Mouse (Mus musculus): ENCODE data around the gene Nip7. TPM values are rescaled to one million over a fixed set of nuclear protein-coding genes. Genes with fewer than 3 reads are reported as not detected.

Nip7 gene
- total and polyA plus RNA-seq, 2 experiments from 2014 or later, result 14.0 to 34.3 TPM

DNA sequence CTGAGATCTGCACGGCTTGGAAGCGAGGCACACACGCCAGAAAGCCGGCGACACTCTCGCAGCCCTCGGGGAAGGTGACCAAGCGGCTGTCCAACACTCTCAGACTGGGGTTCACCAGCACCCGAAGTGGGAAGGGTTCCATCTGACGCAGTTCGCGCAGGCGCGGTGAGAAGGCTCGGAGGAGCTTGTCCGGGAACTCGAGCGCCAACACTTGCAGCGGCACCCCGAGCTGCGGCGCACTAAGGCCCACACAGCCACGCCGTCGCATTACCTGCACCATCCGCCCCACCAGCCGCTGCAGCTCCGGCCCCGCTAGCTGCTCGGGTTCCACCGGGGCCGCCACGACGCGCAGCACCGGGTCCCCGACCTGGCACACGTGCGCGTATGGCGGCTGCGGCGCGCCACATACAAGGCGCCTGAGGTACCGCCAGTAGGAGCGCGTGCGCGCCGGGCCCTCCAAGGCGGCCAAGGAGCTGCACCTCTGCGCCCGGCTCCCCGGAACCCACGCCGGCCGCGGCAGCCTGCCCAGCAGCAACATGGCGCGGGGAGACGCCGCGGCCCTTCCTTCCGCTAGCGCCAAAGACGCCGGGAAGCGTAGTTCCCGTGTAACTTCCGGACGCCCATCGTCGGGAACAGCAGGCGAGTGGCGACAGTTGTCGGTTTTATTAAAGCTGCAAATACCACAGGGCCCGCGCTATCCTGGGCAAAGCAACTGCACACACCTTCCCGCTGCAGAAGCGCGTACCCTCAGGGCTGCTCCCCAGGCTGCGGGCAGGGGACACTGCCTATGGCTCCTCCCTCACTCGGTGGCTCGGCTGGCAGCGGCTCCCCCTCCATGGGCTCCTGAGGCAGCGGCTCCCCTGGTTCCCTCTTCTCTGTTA, 8.4 kb upstream of the Nip7 start, which contains the start of gene Pdf:
Pdf (minus strand) TSS at position 554 of the 881 bp plus-strand sequence.
- DNase-seq (ENCODE audit: low spot score) (peak; percentile 78), ATAC-seq (ENCODE audit: insufficient read depth, low read depth) (peak; percentile 87)
- Histone ChIP-seq H3K27ac (ENCODE audit: low read depth) (peak within 1 kb of the TSS; percentile 93), H3K4me2 (ENCODE audit: low read depth, low read length) (peak within 1 kb of the TSS; percentile 87), H3K27me3 (ENCODE audit: control insufficient read depth, insufficient read depth, low read length) (no peaks in the 10 kb centered on the region), H3K4me3 (ENCODE audit: low read depth, low read length) (peak within 1 kb of the TSS; percentile 88), H3K9ac (replicated peaks; ENCODE audit: low read depth, low read length) (peak within 1 kb of the TSS; percentile 77), H3K4me1 (ENCODE audit: control insufficient read depth, insufficient read depth) (0 out of 2 replicates have a peak, but pooled peaks cover 13% of the 10 kb centered on the region), H3K9me3 (replicated peaks; ENCODE audit: control insufficient read depth, low read length) (no peaks in the 10 kb centered on the region), H3K36me3 (replicated peaks; ENCODE audit: control insufficient read depth, insufficient read depth, low read length) (peaks cover 71% of the 10 kb centered on the region)
- no peak for TF ChIP-seq CTCF (IDR thresholded peaks at IDR 0.05; ENCODE audit: low read depth)
- TF ChIP-seq EP300 (IDR thresholded peaks at IDR 0.05; ENCODE audit: low read depth), result no peak; the same call in 1 of the 2 replicates
- under 1% methylated on average over 87 of the region's 87 CpGs for WGBS

DNA sequence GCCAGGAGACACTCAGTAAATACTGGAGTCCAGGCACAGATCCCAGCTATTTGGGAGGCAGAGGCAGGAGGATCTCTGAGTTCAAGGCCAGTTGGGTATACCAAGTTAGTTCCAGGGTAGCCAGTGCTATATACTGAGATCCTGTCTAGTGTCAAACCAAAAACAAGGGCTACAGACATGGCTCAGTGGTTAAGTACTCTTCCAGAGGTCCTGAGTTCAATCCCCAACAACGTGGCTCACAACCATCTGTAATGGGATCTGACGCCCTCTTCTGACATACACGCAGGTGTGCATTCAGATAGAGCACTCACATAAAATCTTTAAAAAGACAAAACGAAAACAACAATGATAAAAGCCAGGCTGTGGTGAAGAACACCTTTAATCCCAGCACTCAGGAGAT, 7.2 kb upstream of the Nip7 start:
- no peaks in the 10 kb centered on the region for H3K9me3 ChIP-seq (replicated peaks; ENCODE audit: control insufficient read depth, low read length)
- H3K36me3 ChIP-seq (replicated peaks; ENCODE audit: control insufficient read depth, insufficient read depth, low read length), result peaks cover 66% of the 10 kb centered on the region
- H3K4me3 ChIP-seq (ENCODE audit: low read depth, low read length), result no peak overlapping the region
- H3K4me2 ChIP-seq (ENCODE audit: low read depth, low read length), result no peak overlapping the region; the same call in 1 of the 2 replicates
- H3K9ac ChIP-seq (replicated peaks; ENCODE audit: low read depth, low read length), result no peak overlapping the region
- 0 out of 2 replicates have a peak, but pooled peaks cover 13% of the 10 kb centered on the region for H3K4me1 ChIP-seq (ENCODE audit: control insufficient read depth, insufficient read depth)
- H3K27me3 ChIP-seq (ENCODE audit: control insufficient read depth, insufficient read depth, low read length), result no peaks in the 10 kb centered on the region
- DNase-seq (ENCODE audit: low spot score) (no peak), ATAC-seq (ENCODE audit: insufficient read depth, low read depth) (no peak)
- H3K27ac ChIP-seq (ENCODE audit: low read depth), result 0 out of 2 replicates have a peak overlapping the region, but pooled peaks have one; percentile 93
- 91% methylated on average over 4 of the region's 4 CpGs for WGBS
- TF ChIP-seq EP300 (IDR thresholded peaks at IDR 0.05; ENCODE audit: low read depth) (no peak), CTCF (IDR thresholded peaks at IDR 0.05; ENCODE audit: low read depth) (no peak)

DNA sequence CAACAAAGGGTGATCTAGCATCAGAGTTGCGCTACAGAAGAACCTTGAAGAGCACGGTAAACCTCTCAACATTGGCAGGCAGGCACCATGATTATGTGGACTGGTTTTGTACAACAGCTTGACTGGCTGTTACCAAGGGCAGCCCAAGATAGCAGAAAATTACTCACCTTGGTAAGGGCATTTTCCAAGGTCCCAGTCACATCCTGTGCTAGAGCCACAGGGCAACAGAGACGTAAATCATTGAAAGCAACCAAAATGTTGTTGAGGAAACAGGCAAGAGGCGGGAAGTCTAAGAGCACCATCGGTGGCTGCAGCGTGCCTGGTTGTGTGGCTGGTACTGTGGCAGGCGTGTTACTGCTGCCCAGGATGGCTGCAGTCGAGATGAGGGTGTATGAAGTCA, 4.6 kb upstream of the Nip7 start:
- H3K9me3 ChIP-seq (replicated peaks; ENCODE audit: control insufficient read depth, low read length), result no peaks in the 10 kb centered on the region
- H3K4me1 ChIP-seq (ENCODE audit: control insufficient read depth, insufficient read depth), result peaks cover 15% of the 10 kb centered on the region
- H3K4me2 ChIP-seq (ENCODE audit: low read depth, low read length), result no peak overlapping the region
- H3K36me3 ChIP-seq (replicated peaks; ENCODE audit: control insufficient read depth, insufficient read depth, low read length), result peaks cover 41% of the 10 kb centered on the region
- no peak overlapping the region for H3K4me3 ChIP-seq (ENCODE audit: low read depth, low read length)
- ATAC-seq (ENCODE audit: insufficient read depth, low read depth) (no peak), DNase-seq (ENCODE audit: low spot score) (no peak)
- 96% methylated on average over 8 of the region's 8 CpGs for WGBS
- TF ChIP-seq EP300 (IDR thresholded peaks at IDR 0.05; ENCODE audit: low read depth) (no peak), CTCF (IDR thresholded peaks at IDR 0.05; ENCODE audit: low read depth) (no peak)
- H3K9ac ChIP-seq (replicated peaks; ENCODE audit: low read depth, low read length), result no peak overlapping the region
- H3K27ac ChIP-seq (ENCODE audit: low read depth), result no peak overlapping the region
- H3K27me3 ChIP-seq (ENCODE audit: control insufficient read depth, insufficient read depth, low read length), result no peaks in the 10 kb centered on the region

DNA sequence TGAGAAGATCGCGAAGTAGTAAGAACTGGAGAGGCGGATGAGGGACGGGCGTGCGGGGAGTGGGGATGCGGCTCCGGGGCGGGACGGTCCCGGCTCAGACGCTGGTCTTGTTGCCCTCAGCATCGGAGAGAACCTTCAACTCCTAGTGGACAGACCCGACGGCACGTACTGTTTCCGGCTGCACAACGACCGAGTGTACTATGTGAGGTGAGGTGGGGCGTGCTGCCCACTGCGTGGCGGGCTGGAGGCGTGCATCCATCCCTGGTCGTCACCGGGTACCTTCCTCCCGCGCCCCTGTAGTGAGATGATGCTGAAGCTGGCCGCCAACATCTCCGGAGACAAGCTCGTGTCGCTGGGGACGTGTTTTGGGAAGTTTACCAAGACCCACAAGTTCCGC, 294 bp downstream of the Nip7 start:
- peak overlapping the region; percentile 96 for H3K4me3 ChIP-seq (ENCODE audit: low read depth, low read length)
- peak overlapping the region; percentile 71 for H3K9ac ChIP-seq (replicated peaks; ENCODE audit: low read depth, low read length)
- peaks cover 33% of the 10 kb centered on the region for H3K36me3 ChIP-seq (replicated peaks; ENCODE audit: control insufficient read depth, insufficient read depth, low read length)
- peak overlapping the region; percentile 89 for H3K4me2 ChIP-seq (ENCODE audit: low read depth, low read length)
- TF ChIP-seq EP300 (IDR thresholded peaks at IDR 0.05; ENCODE audit: low read depth) (no peak), CTCF (IDR thresholded peaks at IDR 0.05; ENCODE audit: low read depth) (peak; percentile 1; the same call in 1 of the 2 replicates)
- no peaks in the 10 kb centered on the region for H3K27me3 ChIP-seq (ENCODE audit: control insufficient read depth, insufficient read depth, low read length)
- DNase-seq (ENCODE audit: low spot score) (no peak), ATAC-seq (ENCODE audit: insufficient read depth, low read depth) (peak; percentile 43)
- peaks cover 16% of the 10 kb centered on the region for H3K4me1 ChIP-seq (ENCODE audit: control insufficient read depth, insufficient read depth)
- under 1% methylated on average over 31 of the region's 33 CpGs for WGBS
- H3K27ac ChIP-seq (ENCODE audit: low read depth), result peak overlapping the region; percentile 39
- H3K9me3 ChIP-seq (replicated peaks; ENCODE audit: control insufficient read depth, low read length), result no peaks in the 10 kb centered on the region

DNA sequence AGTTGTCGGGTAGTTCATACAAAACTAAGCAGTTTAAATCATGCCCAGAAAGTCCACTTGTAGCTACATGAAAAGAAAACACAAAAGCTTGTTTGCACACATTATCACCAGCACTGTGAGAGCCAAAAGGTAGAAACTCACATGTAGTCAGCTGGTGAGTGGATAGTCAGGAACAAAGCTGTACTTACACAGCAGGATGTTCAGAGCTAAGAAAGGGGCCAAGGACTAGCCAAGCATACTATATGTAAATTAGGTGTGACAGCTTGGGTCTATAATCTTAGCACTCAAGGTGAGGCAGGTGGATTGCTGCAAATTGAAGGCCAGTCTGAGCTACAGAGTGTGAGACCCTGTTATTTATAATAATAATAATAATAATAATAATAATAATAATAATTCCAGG, 5.9 kb downstream of the Nip7 start:
- DNase-seq (ENCODE audit: low spot score) (no peak), ATAC-seq (ENCODE audit: insufficient read depth, low read depth) (no peak)
- H3K9me3 ChIP-seq (replicated peaks; ENCODE audit: control insufficient read depth, low read length), result no peaks in the 10 kb centered on the region
- H3K4me1 ChIP-seq (ENCODE audit: control insufficient read depth, insufficient read depth), result peaks cover 1% of the 10 kb centered on the region; the same call in 1 of the 2 replicates
- H3K9ac ChIP-seq (replicated peaks; ENCODE audit: low read depth, low read length), result no peak overlapping the region
- 82% methylated on average over 1 of the region's 1 CpGs for WGBS
- H3K27me3 ChIP-seq (ENCODE audit: control insufficient read depth, insufficient read depth, low read length), result no peaks in the 10 kb centered on the region
- H3K36me3 ChIP-seq (replicated peaks; ENCODE audit: control insufficient read depth, insufficient read depth, low read length), result peaks cover 13% of the 10 kb centered on the region
- no peak overlapping the region for H3K27ac ChIP-seq (ENCODE audit: low read depth)
- no peak overlapping the region for H3K4me3 ChIP-seq (ENCODE audit: low read depth, low read length)
- no peak overlapping the region for H3K4me2 ChIP-seq (ENCODE audit: low read depth, low read length)
- TF ChIP-seq EP300 (IDR thresholded peaks at IDR 0.05; ENCODE audit: low read depth), result no peak
- TF ChIP-seq CTCF (IDR thresholded peaks at IDR 0.05; ENCODE audit: low read depth), result no peak
